Mouse (Mus musculus) adrenal gland, adult 18-20 months (tissue): Measurements from ENCODE around the gene Asb2. TPM values are rescaled to one million over a fixed set of nuclear protein-coding genes. Genes with fewer than 3 reads are reported as not detected.

ENCODE experiments used
- DNase-seq, 2 experiments: peaks; one replicate each; pipeline ENCODE4 v3.0.0; 2021 to 2022; ENCODE audit warnings: low spot score in 2 of 2
- total RNA-seq, 2 experiments: library from RNA; stranded (reverse); gene quantifications; 1 replicate in 1 of 2; 2 replicates in 1 of 2; pipeline ENCODE4 v1.2.3; 2021

Asb2 gene
- total RNA-seq, 2 experiments from 2014 or later: 0.66 to 1.4 TPM

- peak; percentile 85 for DNase-seq
These were observed 30.5 kb downstream of the Asb2 start for GRCm38 (mm10) chr12:103325156-103325857.

GRCm38 (mm10) chr12:103322801-103323200 lies 33.0 kb downstream of the Asb2 start:
- peak in 1 of 2 experiments; percentile 31 for DNase-seq

GRCm38 (mm10) chr12:103315831-103316545 lies 39.8 kb downstream of the Asb2 start:
- no peak for DNase-seq

- no peak for DNase-seq
These were observed 41.0 kb downstream of the Asb2 start for GRCm38 (mm10) chr12:103314640-103315361.

GRCm38 (mm10) chr12:103313871-103314639 lies 41.7 kb downstream of the Asb2 start:
- no peak for DNase-seq

- no peak for DNase-seq
These were observed 42.5 kb downstream of the Asb2 start for GRCm38 (mm10) chr12:103313274-103313673.

GRCm38 (mm10) chr12:103311921-103312320 lies 43.9 kb downstream of the Asb2 start:
- no peak for DNase-seq

- no peak for DNase-seq
These were observed 45.0 kb downstream of the Asb2 start, which contains the start of gene Fam181a for GRCm38 (mm10) chr12:103310744-103311267. Gene Fam181a (plus strand): TSS chr12:103310975.

GRCm38 (mm10) chr12:103306720-103307119 lies 49.1 kb downstream of the Asb2 start:
- DNase-seq: peak; percentile 60 to 63

- no peak for DNase-seq
These were observed 49.6 kb downstream of the Asb2 start for GRCm38 (mm10) chr12:103306224-103306623.

- DNase-seq: no peak
These were observed 52.8 kb downstream of the Asb2 start for GRCm38 (mm10) chr12:103302960-103303359.

- DNase-seq: peak; percentile 67 to 71
These were observed 54.2 kb downstream of the Asb2 start for GRCm38 (mm10) chr12:103301645-103302044.

GRCm38 (mm10) chr12:103300493-103300892 lies 55.3 kb downstream of the Asb2 start:
- no peak for DNase-seq

GRCm38 (mm10) chr12:103296292-103296691 lies 59.5 kb downstream of the Asb2 start:
- no peak for DNase-seq

GRCm38 (mm10) chr12:103292366-103292765 lies 63.4 kb downstream of the Asb2 start:
- no peak for DNase-seq

- no peak for DNase-seq
These were observed 68.5 kb downstream of the Asb2 start for GRCm38 (mm10) chr12:103287276-103287675.

GRCm38 (mm10) chr12:103283411-103283810 lies 72.4 kb downstream of the Asb2 start:
- no peak for DNase-seq

GRCm38 (mm10) chr12:103282936-103283335 lies 72.9 kb downstream of the Asb2 start:
- no peak for DNase-seq

- no peak for DNase-seq
These were observed 73.9 kb downstream of the Asb2 start for GRCm38 (mm10) chr12:103281912-103282311.

GRCm38 (mm10) chr12:103281491-103281890 lies 74.3 kb downstream of the Asb2 start:
- no peak for DNase-seq

GRCm38 (mm10) chr12:103276422-103276821 lies 79.4 kb downstream of the Asb2 start:
- DNase-seq: no peak
